Mouse (Mus musculus) brain, embryonic 14.5 days (tissue): Measurements from ENCODE around the gene Mier2.

ENCODE experiments used
- CTCF ChIP-seq: fragments of 200-500 bp; IDR thresholded peaks from 2 replicates; pipeline ENCODE4 v1.5.1; 2012; ENCODE audit warnings: inconsistent platforms, mild to moderate bottlenecking, moderate library complexity, borderline replicate concordance; ENCODE audit not compliant: insufficient read depth, insufficient read length; ENCODE audit errors: extremely low read depth
- POLR2A ChIP-seq: fragments of 200-500 bp; IDR thresholded peaks from 2 replicates; pipeline ENCODE4 v1.6.1; 2012; ENCODE audit warnings: mild to moderate bottlenecking, inconsistent platforms, borderline replicate concordance; ENCODE audit not compliant: poor library complexity, insufficient read depth, insufficient read length, severe bottlenecking; ENCODE audit errors: extremely low read depth

DNA sequence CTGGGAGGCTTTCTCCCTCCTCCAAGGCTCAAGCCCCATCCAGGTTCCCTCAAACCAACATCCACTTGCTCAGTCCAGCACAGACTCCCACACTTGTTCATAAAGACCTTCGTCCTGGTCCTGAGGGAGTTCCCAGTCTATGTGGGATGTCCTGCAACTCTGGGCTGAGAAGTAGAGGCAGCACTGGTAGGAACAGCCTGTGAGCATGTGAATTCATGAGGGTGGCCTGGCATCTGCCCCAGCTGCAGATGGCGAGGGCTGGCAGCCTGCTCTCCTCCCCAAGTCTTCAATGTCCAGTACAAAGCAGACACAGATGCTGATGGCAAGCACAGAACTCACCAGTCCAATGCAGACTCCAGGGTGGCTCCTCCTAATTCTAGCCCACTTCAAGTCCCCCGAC is 16.7 kb downstream of the Mier2 start:
- TF ChIP-seq CTCF (no peak), POLR2A (no peak)
